Mouse (Mus musculus): ENCODE measurements around the gene Lrpprc. TPM values are rescaled to one million over a fixed set of nuclear protein-coding genes. Genes with fewer than 3 reads are reported as not detected.

Lrpprc gene
- polyA plus RNA-seq, 1 experiment from 2014 or later, result 46.1 TPM

DNA sequence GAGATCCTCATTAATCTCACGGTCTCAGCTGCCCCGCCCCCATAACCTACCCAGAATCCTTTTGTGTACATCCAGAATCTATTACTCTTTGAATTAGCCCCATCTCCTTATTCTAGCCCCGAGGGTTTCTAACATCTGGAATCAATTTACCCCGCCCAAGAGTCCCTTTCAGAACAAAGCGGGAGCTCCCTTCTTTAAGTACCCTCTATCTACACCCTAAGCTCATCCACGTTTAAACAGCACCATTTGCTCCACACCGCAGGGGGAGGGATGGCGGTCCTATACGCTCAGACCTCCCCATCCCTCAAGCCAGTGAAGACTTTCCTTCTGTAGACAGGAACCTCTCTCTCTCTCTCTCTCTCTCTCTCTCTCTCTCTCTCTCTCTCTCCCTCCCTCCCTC lies 53.9 kb downstream of the Lrpprc start:
- no peak for ATAC-seq (ENCODE audit: insufficient read depth, low FRiP score)
- WGBS, result 63% methylated on average over 9 of the region's 9 CpGs
- no peaks in the 10 kb centered on the region for H3K36me3 ChIP-seq (ENCODE audit: control insufficient read depth, insufficient read depth, low read length)

DNA sequence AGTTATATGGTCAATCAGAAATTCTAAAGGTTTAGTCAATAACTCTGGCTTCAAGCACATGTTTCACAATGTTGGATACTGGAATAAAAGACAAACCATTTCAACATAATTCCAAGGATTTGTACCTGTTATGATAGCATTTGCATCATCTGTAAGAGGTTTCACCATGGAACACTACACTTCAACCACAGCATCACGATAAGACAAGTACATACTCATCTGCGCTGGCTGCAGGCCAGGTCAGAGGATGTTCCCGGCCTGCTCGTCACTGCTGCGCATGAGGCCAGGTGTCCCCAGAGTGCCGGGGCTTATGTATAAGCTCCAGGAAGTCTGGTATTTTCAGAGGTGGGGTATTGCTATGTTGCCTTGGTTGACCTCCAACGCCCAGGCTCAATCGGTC lies 58.0 kb downstream of the Lrpprc start:
- no peak overlapping the region for H3K4me3 ChIP-seq (replicated peaks; ENCODE audit: low read length)
- no peak overlapping the region for H3K9ac ChIP-seq (ENCODE audit: low read length)
- no peak overlapping the region for H3K27ac ChIP-seq (ENCODE audit: low read length)
- WGBS, result 84% methylated on average over 8 of the region's 8 CpGs
- no peaks in the 10 kb centered on the region for H3K9me3 ChIP-seq (replicated peaks; ENCODE audit: control insufficient read depth, low read length)
- no peaks in the 10 kb centered on the region for H3K36me3 ChIP-seq (ENCODE audit: control insufficient read depth, insufficient read depth, low read length)
- no peak overlapping the region for H3K4me2 ChIP-seq (ENCODE audit: low read depth, low read length)
- no peak for ATAC-seq (ENCODE audit: insufficient read depth, low FRiP score)
- no peaks in the 10 kb centered on the region for H3K4me1 ChIP-seq (ENCODE audit: control insufficient read depth, insufficient read depth, low read length)
- H3K27me3 ChIP-seq (ENCODE audit: control insufficient read depth, insufficient read depth, low read length), result no peaks in the 10 kb centered on the region

More for the DNA sequence above, 53.9 kb downstream of the Lrpprc start:
- H3K27ac ChIP-seq (ENCODE audit: low read length), result no peak overlapping the region
- H3K4me3 ChIP-seq (replicated peaks; ENCODE audit: low read length), result no peak overlapping the region
- no peak overlapping the region for H3K4me2 ChIP-seq (ENCODE audit: low read depth, low read length)
- H3K4me1 ChIP-seq (ENCODE audit: control insufficient read depth, insufficient read depth, low read length), result no peaks in the 10 kb centered on the region
- no peaks in the 10 kb centered on the region for H3K9me3 ChIP-seq (replicated peaks; ENCODE audit: control insufficient read depth, low read length)
- H3K27me3 ChIP-seq (ENCODE audit: control insufficient read depth, insufficient read depth, low read length), result no peaks in the 10 kb centered on the region
- no peak overlapping the region for H3K9ac ChIP-seq (ENCODE audit: low read length)

DNA sequence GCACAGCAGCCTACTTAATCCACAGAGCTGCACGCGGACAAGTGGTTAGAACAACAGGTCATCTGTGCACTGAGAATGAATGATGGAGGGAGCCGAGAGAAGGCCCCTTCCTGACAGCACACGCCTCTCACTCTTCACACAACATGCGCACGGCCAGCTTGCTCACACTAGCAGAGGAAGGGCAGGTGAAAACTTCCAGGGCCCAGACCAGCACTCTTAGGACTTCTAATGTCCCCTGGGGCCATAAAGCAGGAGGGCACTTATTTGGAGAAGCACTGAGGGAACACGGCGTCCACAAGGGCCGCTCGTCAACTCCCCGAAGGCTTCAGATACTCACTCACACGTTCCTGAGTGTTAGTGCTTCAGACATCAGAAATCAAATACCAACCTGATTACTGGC lies 59.2 kb downstream of the Lrpprc start:
- no peak overlapping the region for H3K9ac ChIP-seq (ENCODE audit: low read length)
- H3K27ac ChIP-seq (ENCODE audit: low read length), result no peak overlapping the region
- H3K4me2 ChIP-seq (ENCODE audit: low read depth, low read length), result no peak overlapping the region
- H3K9me3 ChIP-seq (replicated peaks; ENCODE audit: control insufficient read depth, low read length), result no peaks in the 10 kb centered on the region
- no peaks in the 10 kb centered on the region for H3K36me3 ChIP-seq (ENCODE audit: control insufficient read depth, insufficient read depth, low read length)
- no peaks in the 10 kb centered on the region for H3K27me3 ChIP-seq (ENCODE audit: control insufficient read depth, insufficient read depth, low read length)
- no peak for ATAC-seq (ENCODE audit: insufficient read depth, low FRiP score)
- no peak overlapping the region for H3K4me3 ChIP-seq (replicated peaks; ENCODE audit: low read length)
- no peaks in the 10 kb centered on the region for H3K4me1 ChIP-seq (ENCODE audit: control insufficient read depth, insufficient read depth, low read length)
- WGBS, result 87% methylated on average over 12 of the region's 12 CpGs

DNA sequence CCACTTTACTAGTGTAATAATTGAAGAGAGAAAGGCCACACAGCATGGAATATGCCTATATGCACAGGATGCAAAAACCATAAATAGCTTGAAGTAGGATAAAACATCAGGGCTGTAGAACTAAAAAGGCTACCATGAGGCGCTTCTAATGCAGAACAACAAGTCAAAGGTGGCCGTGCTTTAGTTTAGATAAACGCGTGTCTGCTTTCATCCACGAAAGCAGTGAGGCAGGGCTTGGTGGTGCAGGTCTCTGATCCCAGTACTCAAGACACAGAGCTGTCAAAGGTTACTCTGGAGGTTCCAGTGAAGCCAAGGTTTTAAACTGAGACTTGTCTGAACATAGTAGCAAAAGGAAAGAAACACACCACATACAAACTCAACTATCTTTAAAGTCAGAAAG lies 61.4 kb downstream of the Lrpprc start:
- Histone ChIP-seq H3K36me3 (ENCODE audit: control insufficient read depth, insufficient read depth, low read length) (peaks cover 5% of the 10 kb centered on the region), H3K27ac (ENCODE audit: low read length) (no peak overlapping the region), H3K9me3 (replicated peaks; ENCODE audit: control insufficient read depth, low read length) (no peaks in the 10 kb centered on the region), H3K4me2 (ENCODE audit: low read depth, low read length) (no peak overlapping the region), H3K9ac (ENCODE audit: low read length) (no peak overlapping the region), H3K4me1 (ENCODE audit: control insufficient read depth, insufficient read depth, low read length) (no peaks in the 10 kb centered on the region), H3K27me3 (ENCODE audit: control insufficient read depth, insufficient read depth, low read length) (no peaks in the 10 kb centered on the region), H3K4me3 (replicated peaks; ENCODE audit: low read length) (no peak overlapping the region)
- WGBS, result 86% methylated on average over 5 of the region's 5 CpGs
- no peak for ATAC-seq (ENCODE audit: insufficient read depth, low FRiP score)

DNA sequence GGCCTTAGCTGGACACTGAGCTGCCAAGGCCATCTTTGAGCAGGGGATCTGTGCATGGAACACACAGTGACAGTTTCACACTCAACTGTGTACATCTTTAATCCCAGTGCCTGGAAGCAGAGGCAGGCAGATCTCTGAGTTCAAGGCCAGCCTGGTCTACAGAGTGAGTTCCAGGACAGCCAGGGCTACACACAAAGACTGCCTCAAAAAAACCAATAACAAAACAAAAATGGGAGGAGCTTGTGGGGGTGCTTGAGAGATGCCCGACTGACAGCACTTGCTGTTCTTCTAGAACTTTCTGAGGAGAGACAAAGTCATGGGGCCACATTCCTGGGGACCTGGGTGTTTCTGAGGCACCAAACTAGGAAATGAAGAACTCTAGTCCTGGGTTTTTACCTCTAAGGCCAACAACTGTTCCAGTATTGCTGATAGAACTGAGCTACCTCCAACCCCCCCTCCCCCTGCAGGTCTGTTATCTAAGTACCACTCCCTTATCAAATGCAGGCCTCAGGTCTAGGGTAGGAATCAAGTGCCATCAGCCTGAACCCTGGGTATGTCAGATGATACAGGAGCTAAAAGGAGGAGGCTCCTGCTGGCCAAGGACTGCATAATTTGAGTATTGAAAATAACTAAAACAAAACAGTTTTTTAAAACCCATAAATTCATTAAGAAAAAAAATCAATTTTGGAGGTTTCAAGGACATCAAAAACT lies 62.2 kb downstream of the Lrpprc start:
- Histone ChIP-seq H3K4me3 (replicated peaks; ENCODE audit: low read length) (no peak overlapping the region), H3K27ac (ENCODE audit: low read length) (no peak overlapping the region), H3K36me3 (ENCODE audit: control insufficient read depth, insufficient read depth, low read length) (peaks cover 5% of the 10 kb centered on the region), H3K9ac (ENCODE audit: low read length) (no peak overlapping the region), H3K27me3 (ENCODE audit: control insufficient read depth, insufficient read depth, low read length) (no peaks in the 10 kb centered on the region), H3K4me1 (ENCODE audit: control insufficient read depth, insufficient read depth, low read length) (no peaks in the 10 kb centered on the region), H3K4me2 (ENCODE audit: low read depth, low read length) (no peak overlapping the region), H3K9me3 (replicated peaks; ENCODE audit: control insufficient read depth, low read length) (no peaks in the 10 kb centered on the region)
- ATAC-seq (ENCODE audit: insufficient read depth, low FRiP score), result no peak
- WGBS, result 86% methylated on average over 1 of the region's 1 CpGs

DNA sequence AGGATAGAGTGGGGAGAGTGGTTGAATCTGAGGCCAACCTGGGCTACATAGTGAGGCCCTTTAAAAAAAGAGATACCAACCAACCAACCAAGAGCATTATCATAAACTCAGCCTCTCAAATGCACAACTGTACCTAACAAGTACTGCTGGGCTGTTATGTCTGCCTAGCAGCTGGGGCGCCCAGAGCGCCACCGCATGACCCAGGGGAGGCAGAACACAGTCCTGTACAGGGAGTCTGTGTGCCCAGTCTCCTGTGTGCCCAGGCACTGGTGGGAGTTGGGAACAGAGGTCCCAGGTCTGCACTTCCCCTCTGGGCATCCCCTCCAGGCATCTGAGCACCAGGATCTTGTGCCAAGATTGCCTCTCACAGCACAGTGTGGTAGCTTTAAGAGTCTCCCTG lies 65.4 kb downstream of the Lrpprc start:
- WGBS, result 96% methylated on average over 3 of the region's 3 CpGs
- no peaks in the 10 kb centered on the region for H3K27me3 ChIP-seq (ENCODE audit: control insufficient read depth, insufficient read depth, low read length)
- no peak for ATAC-seq (ENCODE audit: insufficient read depth, low FRiP score)

DNA sequence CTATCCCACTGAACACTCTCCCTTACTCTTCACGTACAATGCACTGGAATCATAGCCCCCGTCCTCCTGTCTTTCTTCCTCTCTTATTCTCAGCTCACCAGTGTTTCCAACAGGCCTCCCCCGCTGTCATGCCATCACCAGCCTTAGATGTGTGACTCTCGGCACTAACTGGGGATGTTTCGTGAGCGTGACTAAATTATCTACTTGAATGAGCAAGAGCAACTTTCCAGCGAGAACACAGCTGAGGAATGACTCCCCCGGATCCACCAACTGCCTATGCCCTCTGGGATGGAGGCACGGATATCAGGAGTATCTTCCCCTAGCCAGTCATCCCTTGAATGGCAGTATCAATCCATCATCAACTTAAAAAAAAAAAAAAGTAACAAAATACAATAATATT lies 66.6 kb downstream of the Lrpprc start:
- Histone ChIP-seq H3K36me3 (ENCODE audit: control insufficient read depth, insufficient read depth, low read length) (peaks cover 5% of the 10 kb centered on the region), H3K9ac (ENCODE audit: low read length) (no peak overlapping the region), H3K27me3 (ENCODE audit: control insufficient read depth, insufficient read depth, low read length) (no peaks in the 10 kb centered on the region), H3K4me1 (ENCODE audit: control insufficient read depth, insufficient read depth, low read length) (no peaks in the 10 kb centered on the region), H3K4me3 (replicated peaks; ENCODE audit: low read length) (no peak overlapping the region), H3K9me3 (replicated peaks; ENCODE audit: control insufficient read depth, low read length) (no peaks in the 10 kb centered on the region), H3K27ac (ENCODE audit: low read length) (no peak overlapping the region), H3K4me2 (ENCODE audit: low read depth, low read length) (no peak overlapping the region)
- WGBS, result 87% methylated on average over 9 of the region's 9 CpGs
- ATAC-seq (ENCODE audit: insufficient read depth, low FRiP score), result no peak

More for the DNA sequence above, 65.4 kb downstream of the Lrpprc start:
- Histone ChIP-seq H3K9me3 (replicated peaks; ENCODE audit: control insufficient read depth, low read length) (no peaks in the 10 kb centered on the region), H3K4me2 (ENCODE audit: low read depth, low read length) (no peak overlapping the region), H3K9ac (ENCODE audit: low read length) (no peak overlapping the region), H3K4me1 (ENCODE audit: control insufficient read depth, insufficient read depth, low read length) (no peaks in the 10 kb centered on the region), H3K36me3 (ENCODE audit: control insufficient read depth, insufficient read depth, low read length) (peaks cover 5% of the 10 kb centered on the region), H3K4me3 (replicated peaks; ENCODE audit: low read length) (no peak overlapping the region), H3K27ac (ENCODE audit: low read length) (no peak overlapping the region)

DNA sequence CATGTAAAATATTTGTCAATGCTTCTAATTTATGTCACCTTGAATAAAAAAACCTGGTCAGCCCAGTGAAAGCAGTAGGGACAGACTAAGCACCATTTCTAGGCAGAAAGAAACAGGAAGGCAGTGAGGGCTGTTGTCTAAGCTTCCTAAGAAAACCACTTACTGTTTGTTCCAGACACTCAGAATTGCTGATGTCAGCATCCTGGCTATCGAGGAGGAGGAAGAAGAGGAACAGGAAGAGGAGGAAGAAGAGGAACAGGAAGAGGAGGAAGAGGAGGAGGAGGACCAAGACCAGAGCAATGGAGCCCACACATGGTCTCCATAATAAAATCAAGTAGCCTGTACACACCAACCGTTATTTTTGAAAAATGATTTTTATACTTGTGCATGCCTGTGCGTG lies 71.5 kb downstream of the Lrpprc start:
- Histone ChIP-seq H3K27ac (ENCODE audit: low read length) (no peak overlapping the region), H3K4me2 (ENCODE audit: low read depth, low read length) (no peak overlapping the region), H3K9ac (ENCODE audit: low read length) (no peak overlapping the region), H3K9me3 (replicated peaks; ENCODE audit: control insufficient read depth, low read length) (no peaks in the 10 kb centered on the region), H3K36me3 (ENCODE audit: control insufficient read depth, insufficient read depth, low read length) (no peaks in the 10 kb centered on the region; the same call in 1 of the 2 replicates), H3K4me1 (ENCODE audit: control insufficient read depth, insufficient read depth, low read length) (no peaks in the 10 kb centered on the region), H3K27me3 (ENCODE audit: control insufficient read depth, insufficient read depth, low read length) (no peaks in the 10 kb centered on the region), H3K4me3 (replicated peaks; ENCODE audit: low read length) (no peak overlapping the region)
- 84% methylated on average over 3 of the region's 3 CpGs for WGBS
- no peak for ATAC-seq (ENCODE audit: insufficient read depth, low FRiP score)

DNA sequence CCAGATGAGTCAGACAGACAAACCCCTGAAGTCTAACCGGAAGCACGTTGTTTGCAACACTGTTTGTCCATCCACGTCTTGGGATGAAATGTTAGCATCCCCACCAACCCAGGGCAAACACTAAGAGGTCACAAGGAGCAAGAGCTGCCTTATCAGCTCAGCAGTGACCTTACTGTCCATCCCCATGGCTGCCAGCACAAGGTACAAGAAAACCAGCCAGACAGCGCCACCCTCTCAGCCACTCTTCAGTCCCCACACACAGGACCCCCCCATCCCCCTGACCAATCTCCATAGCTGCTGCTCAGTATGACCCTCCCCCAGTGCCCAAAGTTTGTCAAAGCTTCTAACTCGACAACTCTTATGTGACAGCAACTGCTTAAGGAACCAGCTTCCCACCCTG lies 73.2 kb downstream of the Lrpprc start:
- H3K9me3 ChIP-seq (replicated peaks; ENCODE audit: control insufficient read depth, low read length), result no peaks in the 10 kb centered on the region
- no peak overlapping the region for H3K4me3 ChIP-seq (replicated peaks; ENCODE audit: low read length)
- 73% methylated on average over 5 of the region's 5 CpGs for WGBS
- ATAC-seq (ENCODE audit: insufficient read depth, low FRiP score), result no peak
- H3K27me3 ChIP-seq (ENCODE audit: control insufficient read depth, insufficient read depth, low read length), result no peaks in the 10 kb centered on the region
- H3K36me3 ChIP-seq (ENCODE audit: control insufficient read depth, insufficient read depth, low read length), result peaks cover 5% of the 10 kb centered on the region; the same call in 1 of the 2 replicates
- no peak overlapping the region for H3K9ac ChIP-seq (ENCODE audit: low read length)
- no peaks in the 10 kb centered on the region for H3K4me1 ChIP-seq (ENCODE audit: control insufficient read depth, insufficient read depth, low read length)
- no peak overlapping the region for H3K27ac ChIP-seq (ENCODE audit: low read length)
- no peak overlapping the region for H3K4me2 ChIP-seq (ENCODE audit: low read depth, low read length)
